Mouse (Mus musculus) G1E (cell line): Measurements from ENCODE around the gene Mchr1.

ENCODE experiments used
- CTCF ChIP-seq: IDR thresholded peaks from 2 replicates; pipeline ENCODE4 v1.5.1; 2012; ENCODE audit warnings: low read depth, low read length, inconsistent platforms, mixed read lengths
- GATA2 ChIP-seq: IDR thresholded peaks from 2 replicates; pipeline ENCODE4 v1.6.1; 2012; ENCODE audit warnings: low read depth, low read length, inconsistent platforms, borderline replicate concordance
- TAL1 ChIP-seq: conservative IDR thresholded peaks from 2 replicates; pipeline ENCODE4 v1.6.1; 2012; ENCODE audit warnings: low read depth, low read length, inconsistent platforms, mixed read lengths

- TF ChIP-seq GATA2 (no peak), CTCF (no peak), TAL1 (no peak)
Observed at GRCm38 (mm10) chr15:81231325-81231724, 4.0 kb upstream of the Mchr1 start.
